Mouse (Mus musculus) monocyte, adult 5-6 weeks (primary cell): ENCODE measurements around the gene Ksr2. TPM values are rescaled to one million over a fixed set of nuclear protein-coding genes. Genes with fewer than 3 reads are reported as not detected.
"Not testable (repeated sequence)": the region's sequence is repeated elsewhere in the genome, so short reads cannot be mapped to it uniquely, and the experiment has no call there.

Source experiments
- ATAC-seq: fragments of 153-309, 156-312 bp; replicated peaks from 2 replicates; pipeline ENCODE4 v1.8.0; 2017; ENCODE audit warnings: mild to moderate bottlenecking; ENCODE audit not compliant: low TSS enrichment, insufficient number of reproducible peaks, severe bottlenecking, poor library complexity, low FRiP score
- total RNA-seq: library from RNA; stranded (forward); fragments of 200-1000, 200-491, 200-594 nt; gene quantifications from 3 replicates; pipeline ENCODE4 v1.2.3, GENCODE M21; 2017

Gene Ksr2
- total RNA-seq = 0.19 TPM in 1 of 3 replicates, not detected in the others

GRCm38 (mm10) chr5:117413507-117414501 is at the start of gene Ksr2:
Gene Ksr2, plus strand, starts transcription at chr5:117414000.
- ATAC-seq = no peak

- no peak for ATAC-seq
Measured at GRCm38 (mm10) chr5:117364821-117365220, 49.0 kb upstream of the Ksr2 start.

- ATAC-seq = no peak
Measured at GRCm38 (mm10) chr5:117365904-117366561, 47.8 kb upstream of the Ksr2 start.

GRCm38 (mm10) chr5:117367206-117367605 is 46.6 kb upstream of the Ksr2 start:
- no peak for ATAC-seq

GRCm38 (mm10) chr5:117370592-117370991 is 43.2 kb upstream of the Ksr2 start:
- no peak for ATAC-seq

GRCm38 (mm10) chr5:117373418-117373817 is 40.4 kb upstream of the Ksr2 start:
- ATAC-seq = no peak

GRCm38 (mm10) chr5:117374372-117375049 is 39.3 kb upstream of the Ksr2 start:
- no peak for ATAC-seq

GRCm38 (mm10) chr5:117376331-117376761 is 37.5 kb upstream of the Ksr2 start:
- no peak for ATAC-seq

GRCm38 (mm10) chr5:117377731-117378130 is 36.1 kb upstream of the Ksr2 start:
- not testable (repeated sequence) for ATAC-seq

- no peak for ATAC-seq
Measured at GRCm38 (mm10) chr5:117380199-117380598, 33.6 kb upstream of the Ksr2 start.

GRCm38 (mm10) chr5:117381785-117382184 is 32.0 kb upstream of the Ksr2 start:
- no peak for ATAC-seq

GRCm38 (mm10) chr5:117383198-117383597 is 30.6 kb upstream of the Ksr2 start:
- ATAC-seq = no peak

- ATAC-seq = no peak; the same call in 1 of the 2 replicates
Measured at GRCm38 (mm10) chr5:117388296-117388751, 25.5 kb upstream of the Ksr2 start.

- peak; percentile 91 for ATAC-seq
Measured at GRCm38 (mm10) chr5:117388877-117389276, 24.9 kb upstream of the Ksr2 start, which contains the start of gene Rfc5. Gene Rfc5, minus strand, starts transcription at chr5:117389047.

- ATAC-seq = no peak
Measured at GRCm38 (mm10) chr5:117390895-117391294, 22.9 kb upstream of the Ksr2 start.

GRCm38 (mm10) chr5:117395834-117396233 is 18.0 kb upstream of the Ksr2 start:
- ATAC-seq = no peak

GRCm38 (mm10) chr5:117396596-117397014 is 17.2 kb upstream of the Ksr2 start:
- no peak for ATAC-seq

GRCm38 (mm10) chr5:117397371-117397770 is 16.4 kb upstream of the Ksr2 start:
- ATAC-seq = no peak

GRCm38 (mm10) chr5:117398007-117398550 is 15.7 kb upstream of the Ksr2 start:
- no peak for ATAC-seq
